Mouse (Mus musculus) embryonic stem cell, embryonic (primary cell): Measurements from ENCODE around the gene Fer.

ENCODE experiments used
- CTCF ChIA-PET, 4 experiments: fragments of 300-600 bp in 2 of 4; fragments of 350-600 bp in 2 of 4; sonication (Branson Sonifier 250); formaldehyde crosslinking; loops; one replicate each; lab custom pipeline; 2022; ENCODE audit warnings: inconsistent platforms in 2 of 4; lab: Charles Lee
- POLR2A ChIA-PET, 4 experiments: fragments of 300-600 bp in 2 of 4; fragments of 350-600 bp in 2 of 4; sonication (Branson Sonifier 250); formaldehyde crosslinking; loops; one replicate each; lab custom pipeline; 2022; ENCODE audit warnings: antibody characterized with exemption in 4 of 4, inconsistent platforms in 1 of 4; lab: Charles Lee

Fer gene

GRCm38 (mm10) chr17:63857023-63857544, 5.8 kb upstream of the Fer start:
- ChIA-PET CTCF (no interaction called here), POLR2A (no interaction called here)

DNA sequence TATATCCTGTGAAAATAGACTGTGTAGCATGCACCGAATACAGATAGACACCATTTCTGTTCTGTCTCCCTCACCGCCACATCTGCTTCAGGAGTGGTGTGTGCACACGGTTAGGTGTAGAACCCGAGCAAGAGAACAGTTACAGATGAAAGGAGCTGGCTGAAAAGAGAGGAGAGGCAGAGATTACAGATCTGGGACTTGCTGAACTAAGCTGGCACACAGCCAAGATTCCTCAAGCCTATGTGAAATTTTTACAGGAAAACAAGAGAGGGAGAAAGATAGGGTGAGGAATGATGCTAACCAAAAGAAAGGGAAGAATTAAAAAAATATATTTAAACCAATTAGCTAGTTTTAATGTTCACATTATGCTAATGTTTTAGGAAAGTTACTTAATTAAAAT, 1.9 kb upstream of the Fer start:
- CTCF ChIA-PET: no interaction called here
- POLR2A ChIA-PET: interaction anchor here in 1 of 4 experiments (0.6 kb wide), 1 partner anchor 368 kb away, joined by 3 read pairs; no protein-coding TSS in a partner anchor

- POLR2A ChIA-PET: interaction anchor here in 3 of 4 experiments (0.6 to 1.8 kb wide), 6 partner anchors 11 to 198 kb away, joined by 3 to 9 read pairs (median 3); no protein-coding TSS in a partner anchor
- CTCF ChIA-PET: interaction anchor here in 1 of 4 experiments (1.7 kb wide), 1 partner anchor 58 kb away, joined by 9 read pairs; no protein-coding TSS in a partner anchor
Observed at GRCm38 (mm10) chr17:63862399-63862798, 463 bp upstream of the Fer start.

- ChIA-PET CTCF (interaction anchor here in 3 of 4 experiments (1.0 to 1.7 kb wide), 3 partner anchors 35 to 60 kb away, joined by 5 to 9 read pairs (median 7); no protein-coding TSS in a partner anchor), POLR2A (interaction anchor here (0.6 to 1.8 kb wide), 25 partner anchors 9 to 1838 kb away, joined by 3 to 9 read pairs (median 3); no protein-coding TSS in a partner anchor)
Observed at GRCm38 (mm10) chr17:63863647-63864149, 836 bp downstream of the Fer start, which contains the start of gene A930002H24Rik. Gene A930002H24Rik, minus strand, starts transcription at chr17:63863791.

GRCm38 (mm10) chr17:63864171-63864571, 1.3 kb downstream of the Fer start:
- CTCF ChIA-PET: interaction anchor here in 3 of 4 experiments (0.6 to 1.7 kb wide), 4 partner anchors 33 to 61 kb away, joined by 3 to 9 read pairs (median 6); no protein-coding TSS in a partner anchor
- POLR2A ChIA-PET: interaction anchor here (0.8 to 1.8 kb wide), 21 partner anchors 9 to 364 kb away, joined by 3 to 9 read pairs (median 4); no protein-coding TSS in a partner anchor

DNA sequence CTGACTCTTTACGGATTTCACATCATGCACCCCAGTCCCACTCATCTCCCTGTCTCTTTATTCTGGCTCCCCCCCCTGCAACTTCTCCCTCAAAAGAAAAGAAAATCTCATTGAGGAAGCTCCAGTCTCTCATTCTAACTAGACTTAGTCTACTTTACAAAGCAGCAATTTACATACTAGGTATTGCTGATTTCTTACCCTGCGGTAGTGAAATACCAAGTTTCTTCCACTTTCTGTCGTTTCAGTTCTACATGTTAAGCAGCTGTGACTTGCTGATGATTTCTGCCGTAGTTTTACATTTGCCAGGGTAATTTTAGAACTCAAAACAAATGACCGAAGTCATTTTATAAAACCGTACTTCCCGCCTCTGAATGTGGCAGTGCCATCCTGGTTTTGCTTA, 8.9 kb downstream of the Fer start:
- CTCF ChIA-PET: no interaction called here
- POLR2A ChIA-PET: interaction anchor here in 1 of 4 experiments (1.6 kb wide), 1 partner anchor 17 kb away, joined by 3 read pairs; no protein-coding TSS in a partner anchor

- ChIA-PET POLR2A (interaction anchor here in 2 of 4 experiments (0.6 to 1.2 kb wide), 2 partner anchors 15 to 183 kb away, joined by 3 read pairs; partner anchors contain the start of gene A930002H24Rik (in 1 of the 2)), CTCF (no interaction called here)
Observed at GRCm38 (mm10) chr17:63878889-63879288, 16.0 kb downstream of the Fer start.

GRCm38 (mm10) chr17:63880009-63880408, 17.1 kb downstream of the Fer start:
- ChIA-PET POLR2A (no interaction called here), CTCF (no interaction called here)

GRCm38 (mm10) chr17:63886988-63887387, 24.1 kb downstream of the Fer start:
- ChIA-PET CTCF (no interaction called here), POLR2A (no interaction called here)

GRCm38 (mm10) chr17:63890611-63891010, 27.7 kb downstream of the Fer start:
- ChIA-PET POLR2A (interaction anchor here in 1 of 4 experiments (0.9 kb wide), 1 partner anchor 9 kb away, joined by 3 read pairs; no protein-coding TSS in a partner anchor), CTCF (no interaction called here)

- ChIA-PET POLR2A (no interaction called here), CTCF (no interaction called here)
Observed at GRCm38 (mm10) chr17:63895829-63896228, 33.0 kb downstream of the Fer start.

DNA sequence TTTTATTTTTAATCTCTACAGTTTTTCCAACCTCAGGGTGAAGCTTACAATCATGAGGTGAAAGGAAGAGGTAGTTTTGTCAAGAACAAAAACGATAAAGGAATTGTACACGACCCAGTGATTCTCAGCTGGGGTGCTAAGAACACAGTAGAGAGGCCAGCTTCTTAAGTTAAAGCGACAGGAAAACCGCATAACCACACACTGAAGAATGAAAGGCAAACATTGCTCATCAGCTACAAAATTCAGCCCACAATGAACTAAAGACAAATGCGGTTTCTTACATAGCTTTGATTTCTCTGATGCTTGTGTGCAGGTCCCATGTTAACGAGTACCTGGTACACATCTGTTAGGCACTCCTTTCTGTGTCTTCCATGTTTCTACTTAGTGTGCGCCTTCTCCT, 34.2 kb downstream of the Fer start:
- ChIA-PET POLR2A (interaction anchor here in 2 of 4 experiments (0.8 to 1.0 kb wide), 2 partner anchors 16 to 33 kb away, joined by 3 read pairs; partner anchors contain the start of gene A930002H24Rik (in 1 of the 2)), CTCF (interaction anchor here in 1 of 4 experiments (0.6 kb wide), 1 partner anchor 33 kb away, joined by 3 read pairs; no protein-coding TSS in a partner anchor)

DNA sequence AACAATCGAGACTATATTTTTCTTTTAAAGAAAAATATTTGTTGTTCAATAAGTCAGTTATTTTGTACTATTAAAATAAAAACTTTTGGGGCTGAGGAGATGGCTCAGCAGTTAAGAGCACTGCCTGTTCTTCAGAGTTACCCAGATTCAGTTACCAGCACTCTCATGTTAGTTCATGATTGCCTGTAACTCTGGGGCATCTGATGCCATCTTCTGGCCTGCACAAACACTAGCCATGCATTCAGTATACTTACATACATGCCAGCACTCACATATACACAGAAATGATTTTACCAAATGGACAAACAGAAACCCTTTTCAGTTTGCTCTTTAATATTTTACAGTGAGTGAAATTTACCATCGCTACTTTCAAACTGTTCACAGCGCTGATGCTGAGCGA, 46.4 kb downstream of the Fer start:
- ChIA-PET POLR2A (no interaction called here), CTCF (no interaction called here)

GRCm38 (mm10) chr17:63921601-63922203, 58.8 kb downstream of the Fer start:
- ChIA-PET POLR2A (interaction anchor here in 2 of 4 experiments (0.8 to 1.3 kb wide), 2 partner anchors 10 kb away, joined by 3 to 4 read pairs; no protein-coding TSS in a partner anchor), CTCF (interaction anchor here in 1 of 4 experiments (0.6 kb wide), 1 partner anchor 49 kb away, joined by 16 read pairs; no protein-coding TSS in a partner anchor)

GRCm38 (mm10) chr17:63925581-63925980, 62.7 kb downstream of the Fer start:
- CTCF ChIA-PET: no interaction called here
- POLR2A ChIA-PET: no interaction called here

DNA sequence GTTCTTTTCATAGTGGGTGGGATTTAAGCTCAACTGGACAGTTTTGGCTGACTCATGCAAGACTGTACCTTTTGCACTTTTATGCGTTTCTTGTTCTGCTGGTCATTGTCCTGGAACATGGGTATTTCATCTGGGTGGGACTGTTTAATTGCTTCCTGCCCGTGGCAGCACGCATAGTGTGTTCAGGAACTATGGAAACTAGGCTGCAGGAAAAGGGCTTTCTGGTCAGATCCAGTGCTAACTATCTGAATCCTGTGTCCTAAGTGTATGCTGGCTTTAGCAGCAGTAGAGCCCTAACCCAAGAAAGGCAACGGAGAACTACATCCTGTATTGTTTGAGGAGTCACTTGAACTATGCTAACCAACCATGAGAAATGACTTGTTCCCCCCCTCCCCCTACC, 67.8 kb downstream of the Fer start:
- CTCF ChIA-PET: interaction anchor here in 1 of 4 experiments (0.6 kb wide), 1 partner anchor 562 kb away, joined by 3 read pairs; no protein-coding TSS in a partner anchor
- POLR2A ChIA-PET: interaction anchor here (0.6 to 1.3 kb wide), 5 partner anchors 8 to 954 kb away, joined by 3 to 15 read pairs (median 3); no protein-coding TSS in a partner anchor

- CTCF ChIA-PET: interaction anchor here in 1 of 4 experiments (0.6 kb wide), 1 partner anchor 561 kb away, joined by 3 read pairs; no protein-coding TSS in a partner anchor
- POLR2A ChIA-PET: interaction anchor here in 2 of 4 experiments (0.7 to 1.3 kb wide), 8 partner anchors 9 to 1998 kb away, joined by 3 to 4 read pairs (median 3); no protein-coding TSS in a partner anchor
Observed at GRCm38 (mm10) chr17:63931556-63931955, 68.7 kb downstream of the Fer start.

- ChIA-PET CTCF (no interaction called here), POLR2A (no interaction called here)
Observed at GRCm38 (mm10) chr17:63935408-63935807, 72.5 kb downstream of the Fer start.

DNA sequence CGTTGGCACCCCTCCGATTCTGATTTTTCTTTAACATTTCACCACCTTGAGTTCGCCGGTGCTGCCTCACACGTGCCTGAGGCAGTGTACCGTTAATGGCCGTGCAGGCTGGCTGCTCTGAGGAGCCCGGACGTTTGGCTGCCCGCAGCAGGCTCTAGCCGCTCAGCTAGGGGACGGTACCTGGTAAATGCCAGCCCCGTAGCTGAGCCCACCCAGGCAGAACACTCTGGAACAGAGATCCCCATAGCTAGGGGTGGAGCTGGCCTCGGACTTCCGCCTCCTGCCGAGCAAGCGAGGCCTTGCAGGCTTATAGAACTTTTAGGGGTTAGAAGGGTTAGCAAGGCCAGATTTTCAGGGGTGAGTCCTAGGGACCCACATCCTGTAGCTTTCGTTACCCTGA, 75.0 kb downstream of the Fer start:
- ChIA-PET POLR2A (no interaction called here), CTCF (interaction anchor here in 2 of 4 experiments (0.7 to 1.0 kb wide), 2 partner anchors 13 to 72 kb away, joined by 3 read pairs; no protein-coding TSS in a partner anchor)
